Mouse (Mus musculus) E14TG2a.4 (cell line): ENCODE measurements around the gene Nsd1.

Source experiments
- CTCF ChIP-seq: conservative IDR thresholded peaks from 2 replicates; pipeline ENCODE4 v1.5.1; 2014; ENCODE audit warnings: low read length
- NANOG ChIP-seq: IDR thresholded peaks from 2 replicates; pipeline ENCODE4 v1.6.1; 2014; ENCODE audit warnings: borderline replicate concordance, low read length, mixed read lengths
- POU5F1 ChIP-seq: IDR thresholded peaks from 2 replicates; pipeline ENCODE4 v1.6.1; 2014; ENCODE audit warnings: low read length, borderline replicate concordance

DNA sequence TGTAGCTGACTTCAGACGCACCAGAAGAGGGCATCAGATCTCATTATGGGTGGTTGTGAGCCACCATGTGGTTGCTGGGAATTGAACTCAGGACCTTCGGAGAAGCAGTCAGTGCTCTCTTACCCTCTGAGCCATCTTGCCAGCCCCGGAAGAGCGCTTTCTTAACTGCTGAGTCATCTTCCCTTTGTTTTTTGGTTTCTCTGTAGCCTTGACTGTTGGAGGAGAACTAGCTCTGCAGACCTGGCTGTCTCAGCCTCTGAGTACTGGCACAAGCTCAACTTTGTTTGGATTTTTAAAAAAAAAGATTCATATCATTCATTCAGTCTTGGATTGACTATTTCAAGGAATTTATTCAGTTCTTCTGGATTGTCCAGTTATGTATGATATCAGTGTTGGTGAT is 39.7 kb downstream of the Nsd1 start:
- TF ChIP-seq CTCF (no peak), POU5F1 (no peak), NANOG (no peak)
